Mouse (Mus musculus): ENCODE results near the gene Psmb8.
"Not testable (repeated sequence)": the region's sequence is repeated elsewhere in the genome, so short reads cannot be mapped to it uniquely, and the experiment has no call there.

Gene Psmb8

DNA sequence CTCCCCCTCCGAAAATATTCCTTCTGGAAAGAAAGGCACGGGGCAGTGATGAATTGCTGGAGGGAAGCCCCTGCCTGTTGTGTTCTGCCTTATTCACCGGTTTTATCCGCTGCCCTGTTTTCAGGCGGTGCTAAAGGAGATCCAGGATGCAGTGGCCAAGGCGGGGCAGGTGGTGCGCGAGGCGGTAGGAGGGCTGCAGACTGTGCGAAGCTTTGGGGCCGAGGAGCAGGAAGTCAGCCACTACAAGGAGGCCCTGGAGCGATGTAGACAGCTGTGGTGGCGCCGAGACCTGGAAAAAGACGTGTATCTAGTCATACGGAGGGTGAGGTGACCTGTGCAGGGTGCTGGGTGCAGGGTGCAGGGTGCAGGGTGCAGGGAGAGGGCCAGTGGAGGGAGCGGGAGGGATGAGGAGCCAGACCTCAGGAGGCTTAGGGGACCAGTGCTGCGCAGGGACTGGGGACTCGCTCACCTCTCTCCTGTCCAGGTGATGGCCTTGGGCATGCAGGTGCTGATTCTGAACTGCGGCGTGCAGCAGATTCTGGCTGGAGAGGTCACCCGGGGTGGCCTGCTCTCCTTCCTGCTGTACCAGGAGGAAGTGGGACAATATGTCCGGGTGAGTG lies 14.3 kb downstream of the Psmb8 start:
- DNase-seq (ENCODE audit: low read depth, low spot score) = no peak

DNA sequence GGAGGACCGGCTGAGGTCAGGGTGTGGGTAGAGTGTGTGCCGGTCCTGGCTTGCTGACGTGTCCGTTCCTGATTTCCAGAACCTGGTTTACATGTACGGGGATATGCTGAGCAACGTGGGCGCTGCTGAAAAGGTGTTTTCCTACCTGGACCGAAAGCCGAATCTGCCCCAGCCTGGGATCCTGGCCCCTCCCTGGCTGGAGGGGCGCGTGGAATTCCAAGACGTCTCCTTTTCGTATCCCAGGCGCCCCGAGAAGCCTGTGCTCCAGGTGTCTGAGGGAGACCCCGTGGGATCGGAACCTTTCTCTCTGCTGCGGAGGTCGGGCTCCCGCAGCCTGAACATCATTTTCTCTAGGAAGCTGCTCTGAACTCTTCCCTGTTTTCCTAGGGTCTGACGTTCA lies 16.4 kb downstream of the Psmb8 start:
- no peak for DNase-seq (ENCODE audit: low read depth, low spot score)

DNA sequence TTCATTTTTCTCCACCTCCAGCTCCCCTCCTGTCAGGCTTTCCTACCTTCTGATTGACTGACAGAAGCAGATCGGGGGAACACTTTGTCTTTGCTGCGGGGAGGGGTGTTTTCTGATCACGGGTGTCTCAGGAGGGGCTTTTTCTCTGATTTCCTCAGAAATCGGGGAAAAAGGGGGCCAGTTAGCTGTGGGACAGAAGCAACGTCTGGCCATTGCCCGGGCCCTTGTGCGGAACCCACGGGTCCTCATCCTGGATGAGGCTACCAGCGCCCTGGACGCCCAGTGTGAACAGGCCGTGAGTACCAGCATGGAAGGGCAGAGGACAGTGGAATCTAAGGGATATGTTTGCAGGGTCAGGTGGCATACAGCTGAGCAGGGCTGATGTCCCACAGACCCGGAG lies 17.7 kb downstream of the Psmb8 start:
- no peak for DNase-seq (ENCODE audit: low read depth, low spot score)

DNA sequence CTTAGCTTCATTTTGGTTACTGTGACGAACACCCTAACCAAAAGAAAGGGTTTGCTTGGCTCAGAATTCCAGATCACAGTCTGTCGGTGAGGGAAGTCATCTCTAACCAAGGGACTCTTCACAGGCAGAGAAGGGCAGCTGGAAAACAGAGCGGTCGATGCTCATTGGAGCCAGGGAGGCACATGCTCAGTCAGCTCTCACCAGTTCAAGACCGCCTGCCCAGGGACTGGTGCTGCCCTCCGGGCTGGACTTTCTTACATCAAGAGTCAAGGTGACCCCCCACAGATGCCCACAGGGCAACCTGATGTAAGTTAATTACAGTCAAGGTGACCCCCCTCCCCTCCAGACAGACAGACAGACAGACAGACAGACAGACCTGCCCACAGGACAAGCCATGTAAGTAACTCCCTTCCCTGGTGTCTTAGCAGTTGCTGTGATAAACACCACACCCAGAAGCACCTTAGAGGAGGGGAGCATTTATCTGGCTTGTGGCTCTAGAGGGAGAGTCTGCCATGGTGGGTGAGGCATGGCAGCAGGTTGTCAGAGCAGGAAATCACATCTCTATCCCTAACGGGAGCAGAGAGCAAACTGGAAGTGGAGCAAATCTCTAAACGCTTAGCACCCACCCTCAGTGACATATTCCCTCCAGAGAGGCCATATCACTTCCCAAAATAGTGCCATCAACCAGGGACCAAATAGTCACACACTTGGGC lies 19.9 kb downstream of the Psmb8 start:
- no peak for DNase-seq (ENCODE audit: low read depth, low spot score)

DNA sequence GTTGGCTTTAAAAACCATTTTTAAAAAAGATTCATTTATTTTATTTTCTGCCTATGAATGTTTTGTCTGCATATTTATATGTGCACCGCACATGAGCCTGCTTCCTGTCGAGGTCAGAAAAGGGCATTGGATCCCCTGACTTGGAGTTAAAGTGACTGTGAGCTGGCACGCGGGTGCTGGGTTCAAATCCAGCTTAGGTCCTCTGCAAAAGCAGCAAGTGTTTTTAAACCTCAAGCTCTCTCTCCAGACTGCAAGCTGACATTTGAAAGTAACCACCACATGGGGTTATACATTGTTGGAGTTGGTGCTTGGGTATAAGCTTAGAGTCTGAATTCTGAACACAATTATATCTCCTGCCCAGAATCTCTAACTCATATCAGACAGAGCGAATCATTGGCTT lies 20.5 kb downstream of the Psmb8 start:
- DNase-seq (ENCODE audit: low read depth, low spot score) = no peak

DNA sequence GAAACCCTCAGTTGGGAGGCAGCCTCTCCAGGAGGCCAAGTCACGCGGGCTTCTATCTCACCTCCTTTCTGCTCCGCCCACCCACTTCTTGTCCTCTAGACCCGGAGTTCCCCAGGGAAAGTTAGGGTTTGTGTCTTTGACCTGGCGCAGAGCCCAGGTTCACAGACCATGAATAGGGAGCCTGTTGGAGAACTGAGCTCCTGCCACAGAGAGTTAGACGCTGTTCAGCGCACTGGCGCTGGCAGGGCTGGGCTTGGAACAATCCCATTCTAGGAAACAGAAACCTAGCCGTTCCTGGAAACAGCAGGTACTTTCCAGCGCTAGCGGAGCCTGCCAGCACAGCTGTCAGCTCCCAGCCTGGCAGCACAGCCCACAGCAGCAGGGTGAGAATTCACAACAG lies 21.2 kb downstream of the Psmb8 start:
- DNase-seq (ENCODE audit: low read depth, low spot score) = no peak

DNA sequence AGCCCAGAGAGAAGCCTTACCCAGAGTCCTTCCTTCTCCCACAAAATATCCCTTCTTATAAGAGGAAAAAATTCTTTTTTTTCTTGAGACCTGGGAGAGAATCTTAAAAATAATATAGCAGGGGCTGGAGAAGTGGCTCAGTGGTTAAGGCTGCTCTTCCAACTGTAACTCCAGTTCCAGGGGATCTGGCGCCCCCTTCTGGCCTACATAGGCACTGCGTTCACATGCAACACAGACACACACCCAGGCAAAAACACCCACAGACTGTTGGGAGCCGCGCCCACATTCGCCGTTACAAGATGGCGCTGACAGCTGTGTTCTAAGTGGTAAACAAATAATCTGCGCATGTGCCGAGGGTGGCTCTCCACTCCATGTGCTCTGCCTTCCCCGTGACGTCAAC lies 21.6 kb downstream of the Psmb8 start:
- not testable (repeated sequence) for DNase-seq (ENCODE audit: low read depth, low spot score)

DNA sequence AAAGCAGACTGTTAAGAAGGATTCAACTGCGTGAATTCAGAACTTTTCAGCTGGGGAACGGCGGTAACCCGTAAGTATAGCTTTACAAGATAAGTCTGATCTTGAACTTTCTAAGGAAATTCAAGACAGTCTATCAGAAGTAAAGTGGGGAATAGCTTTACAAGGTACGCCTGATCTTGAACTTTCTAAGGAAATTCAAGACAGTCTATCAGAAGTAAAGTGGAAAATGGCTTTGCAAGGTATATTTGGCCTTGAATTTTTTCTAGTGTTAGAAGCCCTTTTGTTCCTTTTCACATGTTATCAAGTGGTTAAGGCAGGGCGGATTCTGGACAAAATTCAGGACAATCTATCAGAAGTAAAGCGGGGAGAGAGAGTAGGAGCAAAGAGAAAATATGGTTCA lies 22.3 kb downstream of the Psmb8 start:
- DNase-seq (ENCODE audit: low read depth, low spot score) = not testable (repeated sequence)

DNA sequence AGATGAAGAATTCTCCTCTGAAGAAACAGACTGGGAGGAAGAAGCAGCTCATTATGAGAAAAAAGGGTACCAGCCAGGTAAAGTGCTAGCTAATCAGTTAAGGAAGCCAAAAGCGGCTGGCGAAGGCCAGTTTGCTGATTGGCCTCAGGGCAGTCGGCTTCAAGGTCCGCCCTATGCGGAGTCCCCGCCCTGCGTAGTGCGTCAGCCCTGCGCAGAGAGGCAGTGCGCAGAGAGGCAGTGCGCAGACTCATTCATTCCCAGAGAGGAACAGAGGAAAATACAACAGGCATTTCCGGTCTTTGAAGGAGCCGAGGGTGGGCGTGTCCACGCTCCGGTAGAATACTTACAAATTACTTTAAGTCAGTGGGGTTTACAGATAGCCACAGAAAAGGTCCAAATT lies 22.9 kb downstream of the Psmb8 start:
- not testable (repeated sequence) for DNase-seq (ENCODE audit: low read depth, low spot score)

DNA sequence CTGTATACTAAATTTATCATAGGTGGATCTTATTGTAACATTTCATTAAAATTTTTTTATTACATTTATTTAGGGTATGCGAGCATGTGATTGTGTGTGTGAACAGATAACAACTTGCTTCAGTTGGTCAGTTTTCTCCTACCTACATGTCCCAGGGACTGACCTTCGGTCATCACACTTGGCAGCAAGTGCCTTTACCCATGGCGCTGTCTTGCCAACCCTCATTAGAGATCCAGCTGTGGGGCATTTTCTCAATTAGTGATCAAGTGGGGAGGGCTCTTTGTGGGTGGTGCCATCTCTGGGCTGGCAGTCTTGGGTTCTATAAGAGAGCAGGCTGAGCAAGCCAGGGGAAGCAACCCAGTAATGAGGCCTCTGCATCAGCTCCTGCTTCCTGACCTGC lies 27.3 kb downstream of the Psmb8 start:
- DNase-seq (ENCODE audit: low read depth, low spot score) = no peak

DNA sequence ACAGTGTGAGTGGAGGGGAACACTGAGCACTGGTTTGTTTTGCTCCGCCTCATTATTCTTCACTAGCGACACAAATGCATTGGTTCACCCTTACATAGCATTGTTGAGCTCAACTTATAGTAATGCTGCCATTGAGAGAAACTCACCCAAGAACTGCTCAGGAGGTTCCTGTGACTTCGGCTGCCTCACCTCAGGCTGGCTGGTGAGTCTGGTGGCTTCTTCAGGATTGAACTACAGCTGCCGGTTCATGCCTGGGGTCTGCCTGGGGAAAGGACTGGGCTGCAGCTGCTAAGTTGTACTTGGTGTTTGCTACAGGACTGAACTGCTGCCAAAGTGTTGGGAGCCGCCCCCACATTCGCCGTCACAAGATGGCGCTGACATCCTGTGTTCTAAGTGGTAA lies 27.9 kb downstream of the Psmb8 start:
- DNase-seq (ENCODE audit: low read depth, low spot score) = no peak

DNA sequence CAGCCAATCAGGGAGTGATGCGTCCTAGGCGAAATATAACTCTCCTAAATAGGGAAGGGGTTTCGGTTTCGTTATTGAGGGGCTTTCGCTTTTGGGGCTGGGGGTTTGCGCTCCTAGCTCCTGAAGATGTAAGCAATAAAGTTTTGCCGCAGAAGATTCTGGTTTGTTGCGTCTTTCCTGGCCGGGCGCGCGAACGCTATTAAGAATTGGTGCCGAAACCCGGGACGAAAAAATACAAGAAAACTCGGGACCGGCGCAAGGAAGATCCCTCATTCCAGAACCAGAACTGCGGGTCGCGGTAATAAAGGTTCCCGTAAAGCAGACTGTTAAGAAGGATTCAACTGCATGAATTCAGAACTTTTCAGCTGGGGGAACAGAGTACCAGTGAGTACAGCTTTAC lies 28.4 kb downstream of the Psmb8 start:
- DNase-seq (ENCODE audit: low read depth, low spot score) = not testable (repeated sequence)

DNA sequence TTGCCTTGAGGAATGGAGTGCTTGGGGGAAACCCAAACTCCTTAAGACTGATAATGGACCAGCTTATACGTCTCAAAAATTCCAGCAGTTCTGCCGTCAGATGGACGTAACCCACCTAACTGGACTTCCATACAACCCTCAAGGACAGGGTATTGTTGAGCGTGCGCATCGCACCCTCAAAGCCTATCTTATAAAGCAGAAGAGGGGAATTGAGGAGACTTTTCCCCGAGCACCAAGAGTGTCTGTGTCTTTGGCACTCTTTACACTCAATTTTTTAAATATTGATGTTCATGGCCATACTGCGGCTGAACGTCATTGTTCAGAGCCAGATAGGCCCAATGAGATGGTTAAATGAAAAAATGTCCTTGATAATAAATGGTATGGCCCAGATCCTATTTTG lies 33.5 kb downstream of the Psmb8 start:
- DNase-seq (ENCODE audit: low read depth, low spot score) = not testable (repeated sequence)

DNA sequence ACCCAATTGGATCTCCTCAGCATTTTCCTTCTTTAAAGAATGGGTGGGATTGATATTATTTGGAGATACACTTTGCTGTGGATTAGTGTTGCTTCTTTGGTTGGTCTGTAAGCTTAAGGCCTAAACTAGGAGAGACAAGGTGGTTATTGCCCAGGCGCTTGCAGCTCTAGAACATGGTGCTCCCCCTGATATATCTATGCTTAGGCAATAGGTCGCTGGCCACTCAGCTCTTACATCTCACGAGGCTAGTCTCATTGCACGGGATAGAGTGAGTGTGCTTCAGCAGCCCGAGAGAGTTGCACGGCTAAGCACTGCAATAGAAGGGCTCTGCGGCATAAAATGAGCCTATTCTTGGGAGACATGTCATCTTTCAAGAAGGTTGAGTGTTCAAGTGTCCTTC lies 34.5 kb downstream of the Psmb8 start:
- DNase-seq (ENCODE audit: low read depth, low spot score) = not testable (repeated sequence)

DNA sequence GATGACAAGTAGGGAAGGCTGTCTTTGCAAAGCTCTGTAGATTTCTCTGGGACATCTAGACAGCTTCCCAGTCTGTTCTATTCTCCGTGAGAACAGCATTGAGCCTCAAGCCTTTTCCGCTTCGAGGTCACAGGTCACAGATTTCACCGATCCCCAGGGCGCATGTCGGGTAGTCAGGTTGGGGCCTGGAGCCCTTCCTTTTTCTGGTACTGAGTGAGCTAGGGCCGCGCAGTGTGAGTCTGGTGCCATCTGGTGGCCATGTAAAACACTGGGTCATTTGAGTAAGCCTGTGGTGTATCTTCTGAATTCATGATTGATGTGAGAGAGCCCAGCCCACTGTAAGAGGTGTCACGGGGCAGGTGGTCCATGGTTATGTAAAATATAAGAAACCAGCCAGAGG lies 37.4 kb downstream of the Psmb8 start:
- DNase-seq (ENCODE audit: low read depth, low spot score) = peak; percentile 62

DNA sequence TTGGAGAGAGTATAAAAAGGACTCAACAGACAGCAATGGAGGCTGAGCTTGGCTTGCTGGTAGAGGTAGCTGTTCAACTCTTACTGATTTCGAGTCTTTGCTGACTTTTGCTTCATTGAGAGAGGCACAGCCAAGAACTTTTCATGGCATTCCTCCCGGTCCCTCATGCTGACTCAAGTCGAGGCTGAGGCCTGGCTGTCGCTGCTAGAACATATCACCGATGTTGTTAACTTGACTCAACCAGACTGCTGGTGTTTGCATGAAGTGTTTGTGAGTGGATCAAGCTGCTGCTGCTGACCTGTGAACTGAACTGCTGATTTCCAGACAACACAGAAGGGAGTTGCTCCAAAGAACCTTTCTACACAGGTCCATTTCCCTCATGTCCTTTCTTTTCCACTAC lies 39.2 kb downstream of the Psmb8 start:
- no peak for DNase-seq (ENCODE audit: low read depth, low spot score)

DNA sequence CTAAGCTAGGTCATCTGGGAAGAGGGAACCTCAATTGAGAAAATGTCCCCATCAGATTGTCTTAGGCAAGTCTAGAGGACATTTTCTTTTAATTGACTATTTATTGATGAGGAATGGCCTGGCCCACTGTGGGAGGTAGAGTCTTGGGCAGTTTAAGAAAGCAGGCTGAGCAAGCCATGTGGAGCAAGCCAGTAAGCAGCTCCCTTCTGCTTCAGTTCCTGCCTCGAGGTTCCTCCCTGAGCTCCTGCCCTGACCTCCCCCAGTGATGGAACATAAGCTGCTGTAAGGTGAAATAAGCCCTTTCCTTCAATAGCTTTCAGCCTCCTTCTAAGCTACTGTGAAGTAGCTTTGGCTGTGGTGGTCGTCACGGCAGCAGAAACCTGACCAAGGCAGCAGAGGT lies 40.2 kb downstream of the Psmb8 start:
- DNase-seq (ENCODE audit: low read depth, low spot score) = no peak

DNA sequence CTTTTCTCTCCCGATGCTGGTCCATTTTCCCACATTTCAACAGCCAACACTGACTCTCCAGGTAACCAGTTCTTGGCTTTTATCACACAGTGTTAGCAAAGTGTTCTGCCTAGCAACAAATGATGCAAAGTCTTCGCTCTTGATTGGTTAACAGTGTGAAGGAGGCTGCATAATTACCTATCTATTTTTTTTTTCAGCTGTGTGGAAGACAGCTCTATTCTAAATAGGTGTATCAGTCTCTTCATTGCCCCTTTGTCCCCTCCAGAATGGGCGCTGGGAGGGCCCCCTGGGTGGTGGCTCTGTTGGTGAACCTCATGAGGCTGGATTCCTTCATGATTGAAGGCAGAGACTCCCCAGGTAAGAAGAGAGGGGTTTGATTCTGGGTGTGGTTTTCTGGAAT lies 41.2 kb downstream of the Psmb8 start, which contains the start of gene H2-Ob:
Gene H2-Ob (plus strand): TSS at position 198 of the 400 bp plus-strand sequence.
- peak; percentile 15 for DNase-seq (ENCODE audit: low read depth, low spot score)

DNA sequence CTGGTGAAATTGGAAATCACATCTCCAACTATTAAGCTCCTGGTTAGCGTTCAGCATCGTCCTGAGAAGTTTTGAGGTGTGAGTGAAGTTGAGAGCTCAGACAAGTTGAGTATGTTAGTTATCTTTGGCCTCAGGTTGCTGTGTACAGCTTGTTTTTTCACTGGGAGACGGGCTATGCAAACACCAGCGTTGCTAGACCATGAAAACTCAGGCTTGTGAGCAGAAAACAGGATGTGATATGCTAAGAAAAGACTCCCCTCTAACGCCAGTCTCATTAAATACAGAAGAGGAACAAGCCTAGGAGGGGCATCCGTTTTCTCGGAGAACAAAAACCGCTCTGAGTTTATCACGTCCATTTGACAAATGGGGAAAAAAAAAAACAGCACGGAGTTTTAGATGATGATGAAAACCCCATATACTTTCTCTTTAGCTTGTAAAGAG lies 42.1 kb downstream of the Psmb8 start:
- DNase-seq (ENCODE audit: low read depth, low spot score) = no peak

DNA sequence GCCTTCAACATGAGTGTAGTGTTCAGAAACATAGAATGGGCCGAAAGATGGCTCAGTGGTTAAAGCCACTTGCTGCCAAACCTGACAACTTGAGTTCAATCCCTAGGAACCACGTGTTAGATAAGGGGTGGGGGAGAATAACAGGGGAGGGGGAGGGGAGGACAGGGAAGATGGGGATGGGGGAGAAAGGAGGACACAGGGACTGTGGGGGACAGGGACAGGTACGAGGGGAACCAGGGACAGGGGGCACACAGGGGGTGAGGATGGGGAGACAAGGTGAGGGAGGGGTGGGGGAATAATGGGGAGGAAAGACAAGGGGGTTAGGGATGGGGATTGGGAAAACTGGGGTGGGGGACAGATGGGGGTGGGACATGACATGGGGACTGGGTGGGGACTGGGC lies 42.8 kb downstream of the Psmb8 start:
- no peak for DNase-seq (ENCODE audit: low read depth, low spot score)

DNA sequence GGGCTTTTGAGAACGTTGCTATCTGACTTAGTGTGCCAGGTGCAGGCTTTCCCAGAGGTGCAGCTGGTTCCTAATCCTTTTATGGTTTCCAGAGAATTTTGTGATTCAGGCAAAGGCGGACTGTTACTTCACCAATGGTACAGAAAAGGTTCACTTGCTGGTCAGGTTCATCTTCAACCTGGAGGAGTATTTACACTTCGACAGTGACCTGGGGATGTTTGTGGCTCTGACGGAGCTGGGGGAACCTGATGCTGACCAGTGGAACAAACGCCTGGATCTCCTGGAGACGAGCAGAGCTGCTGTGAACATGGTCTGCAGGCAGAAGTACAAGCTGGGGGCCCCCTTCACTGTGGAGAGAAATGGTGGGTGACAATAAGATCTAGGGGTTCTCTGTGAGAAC lies 43.4 kb downstream of the Psmb8 start:
- DNase-seq (ENCODE audit: low read depth, low spot score) = no peak

DNA sequence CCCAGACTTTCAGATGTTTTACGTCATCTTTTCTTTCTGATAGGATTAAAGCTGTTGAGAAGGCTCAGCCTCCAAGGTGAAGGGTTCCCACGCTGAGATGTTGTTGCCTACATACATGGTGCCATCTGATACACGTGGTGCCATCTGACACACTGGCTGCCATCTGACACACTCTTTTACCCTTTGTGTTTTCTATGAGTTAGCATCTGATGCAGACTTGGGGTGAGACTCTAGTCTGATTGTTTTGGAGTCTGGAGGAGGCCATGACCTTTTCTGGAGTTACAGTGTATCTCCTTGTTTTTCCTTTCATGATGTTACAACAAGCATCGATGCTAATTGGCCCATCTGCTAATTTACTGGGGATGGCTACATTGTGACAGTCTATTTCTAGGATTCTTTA lies 47.1 kb downstream of the Psmb8 start:
- DNase-seq (ENCODE audit: low read depth, low spot score) = no peak

DNA sequence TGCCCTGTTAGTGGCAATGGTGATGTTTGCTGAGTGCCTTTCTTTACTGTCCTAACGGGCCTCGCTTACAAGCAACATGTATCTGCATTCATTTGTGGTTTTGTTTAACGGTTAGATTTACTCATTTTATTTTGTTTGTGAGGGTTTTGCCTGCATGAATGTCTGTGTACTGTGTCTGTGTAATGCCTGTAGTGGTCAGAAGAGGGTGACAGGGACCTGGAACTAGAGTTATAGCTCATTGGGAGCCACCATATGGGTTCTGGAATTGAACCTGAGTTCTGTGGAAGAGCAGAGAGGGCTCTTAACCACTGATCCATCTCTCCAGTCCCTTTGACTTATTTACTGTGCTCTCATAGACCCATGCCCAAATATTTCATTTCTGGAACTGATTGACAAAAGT lies 49.5 kb downstream of the Psmb8 start:
- DNase-seq (ENCODE audit: low read depth, low spot score) = no peak

DNA sequence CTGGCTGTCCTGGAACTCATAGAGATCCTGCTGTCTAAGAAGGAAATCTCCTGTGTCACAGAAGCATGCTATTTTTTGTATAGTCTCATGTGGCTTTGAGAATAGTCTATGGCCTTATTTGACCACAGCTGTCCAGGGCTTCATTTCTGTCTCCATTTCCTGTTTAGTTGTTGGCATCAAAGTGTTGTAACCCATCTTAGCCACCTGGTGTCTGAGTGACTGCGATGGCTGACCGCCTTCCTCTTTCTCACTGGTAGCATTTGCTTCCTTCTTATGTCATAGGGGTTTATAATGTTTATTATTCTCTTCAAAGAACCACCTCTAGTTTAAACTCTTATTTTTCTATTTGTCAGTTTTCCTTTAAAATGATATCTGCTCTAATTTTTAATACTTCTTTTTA lies 51.2 kb downstream of the Psmb8 start:
- no peak for DNase-seq (ENCODE audit: low read depth, low spot score)
